In genomic region chr4:85096682-85097081, GRCm38 (mm10) we compare ENCODE assay signal across 8 mouse cellular contexts.
DNase-seq lines count a peak whose midpoint lies in the region; ATAC-seq and TF ChIP-seq lines count a peak whose summit lies in the region.

No protein-coding gene starts in this region.

- H3K27ac ChIP-seq in cerebellum, adult 2 months (ENCODE audit: insufficient read depth, low read length) = no peak overlapping the region

- peak; percentile 97 for TF ChIP-seq CTCF in cerebellum, adult 2 months (IDR thresholded peaks at IDR 0.05; ENCODE audit: borderline replicate concordance, insufficient read depth, low read depth, low read length)

- H3K4me1 ChIP-seq in cerebellum, adult 2 months (ENCODE audit: control insufficient read depth, insufficient read depth, low read length) = no peaks in the 10 kb centered on the region

- no peaks in the 10 kb centered on the region for H3K27me3 ChIP-seq in cerebellum, adult 2 months (ENCODE audit: control insufficient read depth, insufficient read depth, low read length)

- peak; percentile 52; the same call in 1 of the 2 replicates for ATAC-seq in frontal cortex, adult (ENCODE audit: low TSS enrichment)

- 17% methylated on average over 7 of the region's 7 CpGs for WGBS in cerebellum, adult 2 months

- no peak for TF ChIP-seq POLR2A in cerebellum, adult 2 months (IDR thresholded peaks at IDR 0.05; ENCODE audit: borderline replicate concordance, insufficient read depth, low read length)

- DNase-seq in gastrocnemius, adult 18-20 months (ENCODE audit: low spot score) = peak; percentile 22
- no peak for DNase-seq in gastrocnemius, adult 8-10 months (ENCODE audit: low spot score in 2 of 2)
- peak; percentile 10 for DNase-seq in MEL-GATA-1-ER (ENCODE audit: extremely low read depth, low read depth)
- peak; percentile 24 to 40 for DNase-seq in cerebellum, adult 2 months
- peak; percentile 53 for DNase-seq in kidney, postnatal 14 days
- DNase-seq in lung, postnatal 25 days (ENCODE audit: low spot score) = peak; percentile 9
- DNase-seq in right cerebral cortex, postnatal 14 days = peak; percentile 66

- H3K4me3 ChIP-seq in cerebellum, adult 2 months (replicated peaks; ENCODE audit: insufficient read depth, low read depth, low read length) = no peak overlapping the region

Comparison
In these comparisons a context has a peak if more than half of its experiments do, and no peak if none do; other contexts are left out.
1. DNase-seq: peak in gastrocnemius, adult 18-20 months (single experiment), MEL-GATA-1-ER (single experiment), cerebellum, adult 2 months (2 of 2), kidney, postnatal 14 days (single experiment), lung, postnatal 25 days (single experiment) and right cerebral cortex, postnatal 14 days (single experiment); none in gastrocnemius, adult 8-10 months (0 of 2).